Mouse (Mus musculus) megakaryocyte, embryonic 14.5 days (primary cell): ENCODE results near the gene Cyp26c1.

Experiments
- FLI1 ChIP-seq: IDR thresholded peaks from 2 replicates; pipeline ENCODE4 v1.6.1; 2012; ENCODE audit warnings: low read length, inconsistent platforms, mixed read lengths
- GATA1 ChIP-seq: IDR thresholded peaks from 3 replicates; pipeline ENCODE4 v1.6.1; 2012; ENCODE audit warnings: mixed read lengths, low read length, inconsistent platforms, borderline replicate concordance

- TF ChIP-seq GATA1 = no peak
- no peak for TF ChIP-seq FLI1
Measured at GRCm38 (mm10) chr19:37689478-37689877, 4.1 kb downstream of the Cyp26c1 start.
